Mouse (Mus musculus): ENCODE measurements around the gene Tsga10. TPM values are rescaled to one million over a fixed set of nuclear protein-coding genes. Genes with fewer than 3 reads are reported as not detected.
A peak's percentile ranks its signal among the peaks of the same experiment; 100 is the strongest.

Gene Tsga10
- polyA plus RNA-seq, 1 experiment, result 0.46 TPM

GRCm38 (mm10) chr1:37891400-37891799, 25.2 kb upstream of the Tsga10 start:
- peaks cover 32% of the 10 kb centered on the region for H3K36me3 ChIP-seq (ENCODE audit: control insufficient read depth, insufficient read depth)
- TF ChIP-seq MAX (IDR thresholded peaks at IDR 0.05) (no peak), MYOG (IDR thresholded peaks at IDR 0.05; ENCODE audit: control insufficient read depth, extremely low read depth, insufficient read length) (no peak), CTCF (IDR thresholded peaks at IDR 0.05; ENCODE audit: control insufficient read depth, insufficient read depth, insufficient read length) (no peak), CEBPB (IDR thresholded peaks at IDR 0.05; ENCODE audit: low read depth) (no peak), MYOD1 (IDR thresholded peaks at IDR 0.05; ENCODE audit: control insufficient read depth, insufficient read length, low read depth) (no peak), FOSL1 (IDR thresholded peaks at IDR 0.05; ENCODE audit: insufficient read depth, low read length, poor library complexity, severe bottlenecking) (no peak), USF1 (IDR thresholded peaks at IDR 0.05; ENCODE audit: low read depth) (no peak)
- H3ac ChIP-seq (ENCODE audit: control insufficient read depth, insufficient read length, low read depth), result no peak overlapping the region
- no peaks in the 10 kb centered on the region for H3K27me3 ChIP-seq (ENCODE audit: control insufficient read depth, insufficient read depth, insufficient read length)
- H3K79me3 ChIP-seq (ENCODE audit: low read depth), result peaks cover 24% of the 10 kb centered on the region
- H3K79me2 ChIP-seq (ENCODE audit: control insufficient read depth, insufficient read depth), result peaks cover 44% of the 10 kb centered on the region
- no peak overlapping the region for H3K4me3 ChIP-seq (ENCODE audit: insufficient read depth, poor library complexity, severe bottlenecking)

GRCm38 (mm10) chr1:37890025-37890652, 23.9 kb upstream of the Tsga10 start, which contains the start of the genes Mitd1 and Mrpl30:
TSS of gene Mitd1 (minus strand) at chr1:37890411.
TSS of gene Mrpl30 (plus strand) at chr1:37890477.
- no peaks in the 10 kb centered on the region for H3K27me3 ChIP-seq (ENCODE audit: control insufficient read depth, insufficient read depth, insufficient read length)
- peaks cover 44% of the 10 kb centered on the region for H3K79me2 ChIP-seq (ENCODE audit: control insufficient read depth, insufficient read depth)
- peaks cover 24% of the 10 kb centered on the region for H3K79me3 ChIP-seq (ENCODE audit: low read depth)
- peak within 1 kb of the TSS; percentile 87 for H3K4me3 ChIP-seq (ENCODE audit: insufficient read depth, poor library complexity, severe bottlenecking)
- peak; percentile 15 for TF ChIP-seq MAX (IDR thresholded peaks at IDR 0.05)
- no peak for TF ChIP-seq FOSL1 (IDR thresholded peaks at IDR 0.05; ENCODE audit: insufficient read depth, low read length, poor library complexity, severe bottlenecking)
- no peak for TF ChIP-seq MYOD1 (IDR thresholded peaks at IDR 0.05; ENCODE audit: control insufficient read depth, insufficient read length, low read depth)
- peak; percentile 14 for TF ChIP-seq USF1 (IDR thresholded peaks at IDR 0.05; ENCODE audit: low read depth)
- no peak for TF ChIP-seq CTCF (IDR thresholded peaks at IDR 0.05; ENCODE audit: control insufficient read depth, insufficient read depth, insufficient read length)
- peak within 1 kb of the TSS; percentile 63 for H3ac ChIP-seq (ENCODE audit: control insufficient read depth, insufficient read length, low read depth)
- H3K36me3 ChIP-seq (ENCODE audit: control insufficient read depth, insufficient read depth), result peaks cover 21% of the 10 kb centered on the region

- Histone ChIP-seq H3K27me3 (ENCODE audit: control insufficient read depth, insufficient read depth, insufficient read length) (no peaks in the 10 kb centered on the region), H3K4me3 (ENCODE audit: insufficient read depth, poor library complexity, severe bottlenecking) (peak overlapping the region; percentile 87), H3K36me3 (ENCODE audit: control insufficient read depth, insufficient read depth) (peaks cover 16% of the 10 kb centered on the region), H3ac (ENCODE audit: control insufficient read depth, insufficient read length, low read depth) (peak overlapping the region; percentile 54), H3K79me3 (ENCODE audit: low read depth) (peaks cover 24% of the 10 kb centered on the region), H3K79me2 (ENCODE audit: control insufficient read depth, insufficient read depth) (peaks cover 44% of the 10 kb centered on the region)
- TF ChIP-seq CEBPB (IDR thresholded peaks at IDR 0.05; ENCODE audit: low read depth) (no peak), MYOD1 (IDR thresholded peaks at IDR 0.05; ENCODE audit: control insufficient read depth, insufficient read length, low read depth) (no peak), MAX (IDR thresholded peaks at IDR 0.05) (no peak), MYOG (IDR thresholded peaks at IDR 0.05; ENCODE audit: control insufficient read depth, extremely low read depth, insufficient read length) (no peak), CTCF (IDR thresholded peaks at IDR 0.05; ENCODE audit: control insufficient read depth, insufficient read depth, insufficient read length) (no peak), FOSL1 (IDR thresholded peaks at IDR 0.05; ENCODE audit: insufficient read depth, low read length, poor library complexity, severe bottlenecking) (no peak)
Observed at GRCm38 (mm10) chr1:37889206-37889605, 23.0 kb upstream of the Tsga10 start.

- H3ac ChIP-seq (ENCODE audit: control insufficient read depth, insufficient read length, low read depth), result no peak overlapping the region
Observed at GRCm38 (mm10) chr1:37884451-37884850, 18.2 kb upstream of the Tsga10 start.

GRCm38 (mm10) chr1:37883411-37883810, 17.2 kb upstream of the Tsga10 start:
- TF ChIP-seq FOSL1 (IDR thresholded peaks at IDR 0.05; ENCODE audit: insufficient read depth, low read length, poor library complexity, severe bottlenecking), result no peak
- TF ChIP-seq MYOG (IDR thresholded peaks at IDR 0.05; ENCODE audit: control insufficient read depth, extremely low read depth, insufficient read length), result no peak
- no peak for TF ChIP-seq MYOD1 (IDR thresholded peaks at IDR 0.05; ENCODE audit: control insufficient read depth, insufficient read length, low read depth)
- no peak for TF ChIP-seq USF1 (IDR thresholded peaks at IDR 0.05; ENCODE audit: low read depth)
- TF ChIP-seq MAX (IDR thresholded peaks at IDR 0.05), result no peak
- no peak for TF ChIP-seq CTCF (IDR thresholded peaks at IDR 0.05; ENCODE audit: control insufficient read depth, insufficient read depth, insufficient read length)
- no peak for TF ChIP-seq CEBPB (IDR thresholded peaks at IDR 0.05; ENCODE audit: low read depth)
- H3K4me3 ChIP-seq (ENCODE audit: insufficient read depth, poor library complexity, severe bottlenecking), result no peak overlapping the region
- no peak overlapping the region for H3ac ChIP-seq (ENCODE audit: control insufficient read depth, insufficient read length, low read depth)
- no peaks in the 10 kb centered on the region for H3K79me3 ChIP-seq (ENCODE audit: low read depth)
- H3K27me3 ChIP-seq (ENCODE audit: control insufficient read depth, insufficient read depth, insufficient read length), result no peaks in the 10 kb centered on the region
- H3K79me2 ChIP-seq (ENCODE audit: control insufficient read depth, insufficient read depth), result no peaks in the 10 kb centered on the region
- H3K36me3 ChIP-seq (ENCODE audit: control insufficient read depth, insufficient read depth), result peaks cover 38% of the 10 kb centered on the region

More at GRCm38 (mm10) chr1:37884451-37884850, 18.2 kb upstream of the Tsga10 start:
- no peak for TF ChIP-seq CTCF (IDR thresholded peaks at IDR 0.05; ENCODE audit: control insufficient read depth, insufficient read depth, insufficient read length)
- no peaks in the 10 kb centered on the region for H3K79me3 ChIP-seq (ENCODE audit: low read depth)
- H3K79me2 ChIP-seq (ENCODE audit: control insufficient read depth, insufficient read depth), result peaks cover 5% of the 10 kb centered on the region
- H3K27me3 ChIP-seq (ENCODE audit: control insufficient read depth, insufficient read depth, insufficient read length), result no peaks in the 10 kb centered on the region
- H3K36me3 ChIP-seq (ENCODE audit: control insufficient read depth, insufficient read depth), result peaks cover 27% of the 10 kb centered on the region
- no peak overlapping the region for H3K4me3 ChIP-seq (ENCODE audit: insufficient read depth, poor library complexity, severe bottlenecking)
